Mouse (Mus musculus) cerebellum, adult 2 months (tissue): ENCODE data around the gene 4930519G04Rik.
"Not testable (repeated sequence)": the region's sequence is repeated elsewhere in the genome, so short reads cannot be mapped to it uniquely, and the experiment has no call there.

ENCODE experiments used
- CTCF ChIP-seq: fragments of 200-500 bp; IDR thresholded peaks from 2 replicates; pipeline ENCODE4 v1.5.1; 2011; ENCODE audit warnings: low read depth, mild to moderate bottlenecking, control low read depth, low read length, moderate library complexity, borderline replicate concordance; ENCODE audit not compliant: insufficient read depth
- POLR2A ChIP-seq: fragments of 200-500 bp; IDR thresholded peaks from 2 replicates; pipeline ENCODE4 v1.6.1; 2011; ENCODE audit warnings: low read length, control low read depth, borderline replicate concordance; ENCODE audit not compliant: insufficient read depth

DNA sequence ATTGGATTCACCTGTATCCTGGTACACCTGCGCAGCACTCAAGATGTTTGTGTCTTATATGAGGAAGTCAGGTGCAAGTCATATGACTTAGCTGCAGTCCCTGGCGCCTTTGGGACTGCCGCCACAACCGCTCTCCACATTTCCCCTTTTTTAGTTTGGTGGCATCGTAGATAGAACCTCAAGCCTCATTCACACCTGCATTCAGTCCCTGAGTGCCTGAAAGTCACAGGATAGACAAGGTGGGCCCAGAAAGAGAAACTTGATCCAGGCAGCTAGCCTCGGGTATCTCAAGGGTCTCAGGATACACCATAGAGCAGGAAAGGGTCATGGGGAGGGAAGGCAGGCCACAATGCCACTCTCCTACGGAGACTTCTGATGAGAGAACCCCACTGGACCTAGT is 28.9 kb downstream of the 4930519G04Rik start:
- TF ChIP-seq CTCF, POLR2A: not testable (repeated sequence)
